Mouse (Mus musculus) midbrain, embryonic 16.5 days (tissue): ENCODE measurements around the gene Lipi. TPM values are rescaled to one million over a fixed set of nuclear protein-coding genes. Genes with fewer than 3 reads are reported as not detected.
A peak's percentile ranks its signal among the peaks of the same experiment; 100 is the strongest.

Experiments
- ATAC-seq: fragments of 200-750 bp; cut with Nextera tagmentation; 2 replicates; pipeline ENCODE4 v1.8.0; 2017; ENCODE audit warnings: moderate TSS enrichment
- H3K27ac ChIP-seq: fragments of 300-500 bp; sonication (generic); 2 replicates; pipeline ENCODE4 v1.5.1; 2014; ENCODE audit warnings: mild to moderate bottlenecking, low read length, mixed read lengths
- H3K27me3 ChIP-seq: fragments of 300-500 bp; sonication (generic); 2 replicates; pipeline ENCODE4 v1.6.1; 2014; ENCODE audit warnings: low read depth, low read length, mixed read lengths; ENCODE audit not compliant: control insufficient read depth, insufficient read depth
- H3K36me3 ChIP-seq: fragments of 300-500 bp; sonication (generic); 2 replicates; pipeline ENCODE4 v1.6.1; 2014; ENCODE audit warnings: mild to moderate bottlenecking, low read length, moderate library complexity, mixed read lengths; ENCODE audit not compliant: control insufficient read depth, insufficient read depth
- H3K4me1 ChIP-seq: fragments of 300-500 bp; sonication (generic); 2 replicates; pipeline ENCODE4 v1.6.1; 2014; ENCODE audit warnings: mild to moderate bottlenecking, low read length, mixed read lengths; ENCODE audit not compliant: control insufficient read depth, insufficient read depth
- H3K4me2 ChIP-seq: fragments of 300-500 bp; sonication (generic); 2 replicates; pipeline ENCODE4 v1.6.1; 2014; ENCODE audit warnings: mild to moderate bottlenecking, low read length, mixed read lengths
- H3K4me3 ChIP-seq: fragments of 300-500 bp; sonication (generic); 2 replicates; pipeline ENCODE4 v1.5.1; 2014; ENCODE audit warnings: low read depth, mild to moderate bottlenecking, low read length, moderate library complexity, mixed read lengths
- H3K9ac ChIP-seq: fragments of 300-500 bp; sonication (generic); 2 replicates; pipeline ENCODE4 v1.6.1; 2014; ENCODE audit warnings: low read depth, low read length, mixed read lengths
- H3K9me3 ChIP-seq: fragments of 300-500 bp; sonication (generic); replicated peaks from 2 replicates; pipeline ENCODE4 v1.6.1; 2014; ENCODE audit warnings: mild to moderate bottlenecking, low read length, mixed read lengths; ENCODE audit not compliant: control insufficient read depth, poor library complexity, severe bottlenecking
- WGBS: fragments of 180-500 bp; shearing (Covaris S2); extraction: QIAGEN DNeasy Blood & Tissue Kit; methylation state at CpG from one replicate; pipeline ENCODE4 v1.1.7; 2014; 5-methylcytosine and 5-hydroxymethylcytosine counted together
- polyA plus RNA-seq: library from polyadenylated mRNA; unstranded; fragments of >200 nt; fragmentation: Nextera tagmentation; extraction: Ambion mirVana; gene quantifications from 2 replicates; pipeline ENCODE4 v1.2.1, GENCODE M21; 2015

The Lipi gene
- not detected in 2 replicates for polyA plus RNA-seq

GRCm38 (mm10) chr16:75585961-75586360 is at the start of gene Lipi:
Gene Lipi, minus strand, starts transcription at chr16:75586061.
- no peak for ATAC-seq
- Histone ChIP-seq H3K9me3 (no peaks in the 10 kb centered on the region), H3K36me3 (no peaks in the 10 kb centered on the region), H3K9ac (no peak within 1 kb of the TSS), H3K27me3 (no peaks in the 10 kb centered on the region), H3K27ac (no peak within 1 kb of the TSS), H3K4me2 (no peak within 1 kb of the TSS), H3K4me3 (no peak within 1 kb of the TSS), H3K4me1 (no peaks in the 10 kb centered on the region)
- WGBS: 60% methylated on average over 7 of the region's 7 CpGs

DNA sequence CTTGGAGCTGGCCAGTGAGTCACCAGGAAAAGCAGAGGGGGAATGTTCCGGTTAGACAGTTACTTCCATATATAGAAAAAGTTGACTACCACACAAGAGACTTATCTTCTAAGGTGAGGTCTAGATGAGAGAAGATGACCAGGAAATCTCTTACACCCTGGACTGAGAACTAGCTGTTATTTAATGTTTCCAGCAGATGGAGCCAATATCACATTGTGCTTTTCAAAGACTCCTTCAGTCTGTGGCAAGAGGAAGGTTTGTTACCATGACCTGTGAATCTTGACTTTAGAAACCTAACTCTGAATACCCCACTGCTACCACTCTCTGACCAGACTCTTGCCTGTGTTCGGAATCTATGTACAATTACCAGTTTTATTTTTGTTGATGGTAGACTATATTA is 42.0 kb upstream of the Lipi start:
- no peaks in the 10 kb centered on the region for H3K27me3 ChIP-seq
- H3K9ac ChIP-seq: no peak overlapping the region
- no peak overlapping the region for H3K4me2 ChIP-seq
- H3K4me1 ChIP-seq: no peaks in the 10 kb centered on the region
- WGBS: 94% methylated on average over 2 of the region's 2 CpGs
- ATAC-seq: no peak
- no peak overlapping the region for H3K4me3 ChIP-seq
- H3K36me3 ChIP-seq: no peaks in the 10 kb centered on the region
- H3K27ac ChIP-seq: no peak overlapping the region
- H3K9me3 ChIP-seq: no peaks in the 10 kb centered on the region

DNA sequence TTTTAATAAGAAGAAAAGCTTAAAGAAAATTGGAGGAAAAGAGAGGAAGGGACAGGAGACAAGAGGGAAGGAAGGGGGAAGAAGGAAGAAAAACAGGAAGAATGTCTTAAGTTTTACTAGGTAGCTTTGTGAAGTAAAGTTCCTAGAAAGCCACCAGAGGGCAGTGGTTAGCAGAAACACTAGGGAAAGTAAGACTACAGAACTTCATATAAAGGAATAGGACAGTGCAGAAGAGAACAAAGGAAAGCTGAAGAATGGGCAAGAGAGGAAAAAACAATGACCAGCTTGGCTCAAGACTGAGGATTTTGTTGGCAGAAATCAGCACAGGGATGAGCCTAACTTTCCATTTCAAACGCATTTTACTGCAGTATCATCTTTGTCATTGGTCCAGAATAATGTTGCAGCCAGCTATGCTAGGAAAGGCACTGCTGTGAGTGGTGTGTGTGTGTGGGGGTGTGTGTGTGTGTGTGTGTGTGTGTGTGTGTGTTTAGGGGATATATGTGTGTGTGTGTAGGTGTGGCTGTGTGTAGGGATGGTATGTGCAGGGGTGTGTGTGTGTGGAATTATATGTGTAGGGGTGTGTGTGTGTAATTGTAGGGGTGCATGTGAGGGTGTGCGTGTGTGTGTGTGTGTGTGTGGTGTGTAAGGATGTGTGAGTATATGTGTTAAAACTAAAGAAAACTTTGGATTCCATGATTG is 31.9 kb upstream of the Lipi start:
- H3K36me3 ChIP-seq: no peaks in the 10 kb centered on the region
- H3K9ac ChIP-seq: no peak overlapping the region
- H3K4me1 ChIP-seq: no peaks in the 10 kb centered on the region
- H3K4me3 ChIP-seq: no peak overlapping the region
- H3K27ac ChIP-seq: no peak overlapping the region
- ATAC-seq: peak; percentile 71
- H3K27me3 ChIP-seq: no peaks in the 10 kb centered on the region
- WGBS: 73% methylated on average over 2 of the region's 2 CpGs
- no peaks in the 10 kb centered on the region for H3K9me3 ChIP-seq
- no peak overlapping the region for H3K4me2 ChIP-seq

- no peak for ATAC-seq
- Histone ChIP-seq H3K4me2 (no peak overlapping the region), H3K4me3 (no peak overlapping the region), H3K27ac (no peak overlapping the region), H3K9ac (no peak overlapping the region), H3K27me3 (no peaks in the 10 kb centered on the region), H3K9me3 (no peaks in the 10 kb centered on the region), H3K36me3 (no peaks in the 10 kb centered on the region), H3K4me1 (no peaks in the 10 kb centered on the region)
These were observed 26.7 kb upstream of the Lipi start for GRCm38 (mm10) chr16:75612561-75612960.

- no peak overlapping the region for H3K9ac ChIP-seq
- H3K4me3 ChIP-seq: no peak overlapping the region
- no peaks in the 10 kb centered on the region for H3K27me3 ChIP-seq
- no peak overlapping the region for H3K4me2 ChIP-seq
- no peaks in the 10 kb centered on the region for H3K4me1 ChIP-seq
- no peaks in the 10 kb centered on the region for H3K9me3 ChIP-seq
- no peak for ATAC-seq
- no peak overlapping the region for H3K27ac ChIP-seq
- no peaks in the 10 kb centered on the region for H3K36me3 ChIP-seq
- WGBS: 56% methylated on average over 1 of the region's 1 CpGs
These were observed 20.6 kb upstream of the Lipi start for GRCm38 (mm10) chr16:75606415-75606814.

DNA sequence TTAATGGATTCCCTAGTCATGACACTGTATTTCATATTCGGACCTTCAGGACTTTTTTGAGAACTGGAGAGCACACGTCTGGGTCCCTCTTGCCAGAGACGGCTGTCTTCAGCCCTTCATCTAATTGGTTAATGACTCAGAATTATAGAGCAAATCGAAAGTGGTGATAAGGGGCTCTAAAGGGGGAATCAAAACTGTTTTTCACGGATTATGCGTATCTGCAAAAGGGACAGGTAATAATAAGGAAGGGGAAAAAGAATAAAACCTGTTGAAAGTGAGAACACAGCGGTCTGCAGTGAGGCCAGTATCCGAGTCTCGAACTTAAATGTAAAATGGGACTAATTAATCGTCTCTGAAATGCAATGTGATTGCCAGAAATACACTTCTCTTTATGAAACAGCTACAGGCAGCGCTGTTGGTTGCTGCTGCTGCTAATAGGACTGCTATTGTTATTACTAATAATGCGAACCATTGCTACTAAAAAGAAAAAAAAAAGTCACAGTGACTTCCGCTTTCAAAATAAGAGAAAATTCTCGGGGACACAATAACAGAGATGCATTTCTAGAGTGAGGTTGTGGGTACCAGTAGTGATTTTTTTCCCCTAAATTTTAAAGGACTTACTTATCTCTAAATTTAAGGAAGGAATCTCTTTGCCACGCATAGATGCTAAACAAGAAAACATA is 7.8 kb upstream of the Lipi start:
- Histone ChIP-seq H3K9me3 (no peaks in the 10 kb centered on the region), H3K4me2 (peak overlapping the region; percentile 79), H3K9ac (peak overlapping the region; percentile 85), H3K27me3 (no peaks in the 10 kb centered on the region), H3K36me3 (no peaks in the 10 kb centered on the region), H3K4me3 (peak overlapping the region; percentile 85), H3K4me1 (peaks cover 3% of the 10 kb centered on the region), H3K27ac (peak overlapping the region; percentile 82)
- WGBS: 8% methylated on average over 15 of the region's 15 CpGs
- ATAC-seq: peak; percentile 41

- 0% methylated on average over 55 of the region's 55 CpGs for WGBS
- peaks cover 3% of the 10 kb centered on the region for H3K4me1 ChIP-seq
- H3K4me2 ChIP-seq: peak within 1 kb of the TSS; percentile 79
- no peaks in the 10 kb centered on the region for H3K27me3 ChIP-seq
- H3K9ac ChIP-seq: peak within 1 kb of the TSS; percentile 85
- peak within 1 kb of the TSS; percentile 85 for H3K4me3 ChIP-seq
- H3K36me3 ChIP-seq: no peaks in the 10 kb centered on the region
- ATAC-seq: peak; percentile 97
- no peaks in the 10 kb centered on the region for H3K9me3 ChIP-seq
- H3K27ac ChIP-seq: peak within 1 kb of the TSS; percentile 82
These were observed 7.0 kb upstream of the Lipi start, which contains the start of gene Rbm11 for GRCm38 (mm10) chr16:75592671-75593500. Gene Rbm11, plus strand, starts transcription at chr16:75592844.

- Histone ChIP-seq H3K9ac (no peak overlapping the region), H3K36me3 (no peaks in the 10 kb centered on the region), H3K27me3 (no peaks in the 10 kb centered on the region), H3K4me2 (no peak overlapping the region), H3K9me3 (no peaks in the 10 kb centered on the region), H3K4me1 (no peaks in the 10 kb centered on the region), H3K27ac (no peak overlapping the region), H3K4me3 (no peak overlapping the region)
- 36% methylated on average over 3 of the region's 3 CpGs for WGBS
- ATAC-seq: no peak
These were observed 605 bp upstream of the Lipi start for GRCm38 (mm10) chr16:75586466-75586865.

DNA sequence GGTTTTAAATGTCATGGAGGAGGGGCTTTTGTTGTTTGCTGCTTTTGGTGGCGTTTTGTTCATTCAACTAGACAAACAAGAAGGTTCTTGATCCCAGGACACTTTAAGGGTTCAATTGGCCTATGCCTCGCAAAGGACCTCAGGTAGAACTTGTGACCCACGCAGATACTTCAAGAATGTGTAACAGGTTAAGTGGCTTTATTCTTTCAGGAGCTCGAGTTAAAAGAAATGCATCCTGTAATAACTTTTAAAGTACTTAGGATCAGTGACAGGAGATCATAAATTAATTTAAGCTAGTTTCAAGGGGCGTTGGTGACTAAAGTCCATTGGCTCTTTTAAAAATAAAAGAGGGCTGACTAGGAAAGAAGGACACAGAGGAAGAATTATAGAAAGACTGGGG is 3.6 kb downstream of the Lipi start:
- ATAC-seq: no peak
- Histone ChIP-seq H3K36me3 (no peaks in the 10 kb centered on the region), H3K27me3 (no peaks in the 10 kb centered on the region), H3K4me1 (no peaks in the 10 kb centered on the region), H3K27ac (no peak overlapping the region), H3K9me3 (no peaks in the 10 kb centered on the region), H3K4me2 (no peak overlapping the region), H3K9ac (no peak overlapping the region), H3K4me3 (no peak overlapping the region)
- 87% methylated on average over 5 of the region's 5 CpGs for WGBS
